Mouse (Mus musculus): ENCODE results near the gene Madd.

DNA sequence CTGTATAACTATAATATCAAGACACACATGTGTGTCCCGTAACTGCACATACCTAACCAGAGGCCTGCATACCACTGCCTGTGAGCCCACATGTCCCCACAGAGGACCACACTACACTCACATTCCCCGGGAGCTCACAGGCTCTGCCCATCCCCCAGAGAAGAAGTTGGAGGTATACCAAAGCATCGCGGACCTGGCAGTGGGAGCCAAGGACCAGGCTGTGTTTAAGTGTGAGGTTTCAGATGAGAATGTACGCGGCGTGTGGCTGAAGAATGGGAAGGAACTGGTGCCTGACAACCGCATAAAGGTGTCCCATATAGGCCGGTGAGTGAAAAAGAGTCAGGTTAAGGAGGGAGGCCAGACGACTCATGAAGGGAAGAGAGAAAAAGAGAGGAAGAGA, 58.5 kb downstream of the Madd start:
- TF ChIP-seq EP300 (IDR thresholded peaks at IDR 0.05; ENCODE audit: low read depth) (no peak), CTCF (IDR thresholded peaks at IDR 0.05; ENCODE audit: low read depth) (no peak)

All from liver, embryonic 14.5 days (tissue).